Mouse (Mus musculus) ovary, postnatal 10 days (tissue): ENCODE data around the gene Fbp1.
"Not testable (repeated sequence)": the region's sequence is repeated elsewhere in the genome, so short reads cannot be mapped to it uniquely, and the experiment has no call there.

Source experiments
- DNase-seq: peaks from one replicate; pipeline ENCODE4 v3.0.0; 2022; ENCODE audit warnings: low spot score

The Fbp1 gene

GRCm38 (mm10) chr13:62883925-62884324, 4.2 kb downstream of the Fbp1 start:
- no peak for DNase-seq

GRCm38 (mm10) chr13:62883436-62883835, 4.6 kb downstream of the Fbp1 start:
- DNase-seq = no peak

- DNase-seq = no peak
Measured at GRCm38 (mm10) chr13:62882856-62883255, 5.2 kb downstream of the Fbp1 start.

- no peak for DNase-seq
Measured at GRCm38 (mm10) chr13:62881336-62881735, 6.7 kb downstream of the Fbp1 start.

- DNase-seq = no peak
Measured at GRCm38 (mm10) chr13:62879831-62880615, 8.1 kb downstream of the Fbp1 start.

- DNase-seq = no peak
Measured at GRCm38 (mm10) chr13:62879411-62879810, 8.7 kb downstream of the Fbp1 start.

GRCm38 (mm10) chr13:62877247-62877646, 10.8 kb downstream of the Fbp1 start:
- no peak for DNase-seq

- no peak for DNase-seq
Measured at GRCm38 (mm10) chr13:62876111-62876510, 12.0 kb downstream of the Fbp1 start.

- no peak for DNase-seq
Measured at GRCm38 (mm10) chr13:62872252-62872651, 15.8 kb downstream of the Fbp1 start.

- DNase-seq = no peak
Measured at GRCm38 (mm10) chr13:62870605-62871004, 17.5 kb downstream of the Fbp1 start.

- DNase-seq = no peak
Measured at GRCm38 (mm10) chr13:62866817-62867216, 21.3 kb downstream of the Fbp1 start.

GRCm38 (mm10) chr13:62865651-62866315, 22.3 kb downstream of the Fbp1 start:
- no peak for DNase-seq

GRCm38 (mm10) chr13:62863771-62864170, 24.3 kb downstream of the Fbp1 start:
- no peak for DNase-seq

GRCm38 (mm10) chr13:62862875-62863274, 25.2 kb downstream of the Fbp1 start:
- no peak for DNase-seq

- DNase-seq = no peak
Measured at GRCm38 (mm10) chr13:62860068-62860467, 28.0 kb downstream of the Fbp1 start.

- DNase-seq = not testable (repeated sequence)
Measured at GRCm38 (mm10) chr13:62859251-62859650, 28.8 kb downstream of the Fbp1 start.

- DNase-seq = no peak
Measured at GRCm38 (mm10) chr13:62857941-62858915, 29.9 kb downstream of the Fbp1 start, which contains the start of gene Fbp2. Fbp2 (minus strand) TSS chr13:62858422.

GRCm38 (mm10) chr13:62856850-62857249, 31.2 kb downstream of the Fbp1 start:
- DNase-seq = no peak

GRCm38 (mm10) chr13:62856305-62856675, 31.8 kb downstream of the Fbp1 start:
- peak; percentile 49 for DNase-seq

GRCm38 (mm10) chr13:62855396-62856304, 32.4 kb downstream of the Fbp1 start:
- DNase-seq = no peak

GRCm38 (mm10) chr13:62854666-62855065, 33.4 kb downstream of the Fbp1 start:
- peak; percentile 63 for DNase-seq
